Mouse (Mus musculus): ENCODE results near the gene Ndufb2. TPM values are rescaled to one million over a fixed set of nuclear protein-coding genes. Genes with fewer than 3 reads are reported as not detected.

Ndufb2 gene
- polyA plus RNA-seq (2016; fragmentation: Nextera tagmentation; extraction: Ambion mirVana), result 541 and 562 TPM in 2 replicates

- Histone ChIP-seq H3K4me3 (peak within 1 kb of the TSS; percentile 86), H3K9me3 (replicated peaks) (no peaks in the 10 kb centered on the region), H3K4me1 (replicated peaks) (peaks cover 19% of the 10 kb centered on the region), H3K27ac (ENCODE audit: poor library complexity, severe bottlenecking) (peak within 1 kb of the TSS; percentile 97), H3K36me3 (peaks cover 30% of the 10 kb centered on the region), H3K4me2 (peak within 1 kb of the TSS; percentile 71), H3K27me3 (replicated peaks) (no peaks in the 10 kb centered on the region), H3K9ac (peak within 1 kb of the TSS; percentile 85)
- peak; percentile 99 for ATAC-seq (ENCODE audit: insufficient number of reproducible peaks, low FRiP score)
- under 1% methylated on average over 56 of the region's 56 CpGs for WGBS
Measured at GRCm38 (mm10) chr6:39592401-39593214, at the start of gene Ndufb2. TSS of gene Ndufb2 (plus strand) at chr6:39592574.

- H3K9me3 ChIP-seq (replicated peaks), result no peaks in the 10 kb centered on the region
- H3K36me3 ChIP-seq, result peaks cover 8% of the 10 kb centered on the region
- peak overlapping the region; percentile 39 for H3K4me2 ChIP-seq
- no peak overlapping the region for H3K4me3 ChIP-seq
- H3K4me1 ChIP-seq (replicated peaks), result peaks cover 71% of the 10 kb centered on the region
- H3K27me3 ChIP-seq (replicated peaks), result no peaks in the 10 kb centered on the region
- peak overlapping the region; percentile 35; the same call in 1 of the 2 replicates for H3K9ac ChIP-seq
- 20% methylated on average over 15 of the region's 15 CpGs for WGBS
- peak overlapping the region; percentile 90 for H3K27ac ChIP-seq (ENCODE audit: poor library complexity, severe bottlenecking)
- peak; percentile 87 for ATAC-seq (ENCODE audit: insufficient number of reproducible peaks, low FRiP score)
Measured at GRCm38 (mm10) chr6:39542631-39543597, 49.5 kb upstream of the Ndufb2 start.

- H3K27me3 ChIP-seq (replicated peaks), result no peaks in the 10 kb centered on the region
- 57% methylated on average over 15 of the region's 15 CpGs for WGBS
- 0 out of 2 replicates have a peak overlapping the region, but pooled peaks have one; percentile 3 for H3K4me2 ChIP-seq
- H3K4me3 ChIP-seq, result no peak overlapping the region
- peak overlapping the region; percentile 35; the same call in 1 of the 2 replicates for H3K9ac ChIP-seq
- no peak for ATAC-seq (ENCODE audit: insufficient number of reproducible peaks, low FRiP score)
- peaks cover 65% of the 10 kb centered on the region for H3K4me1 ChIP-seq (replicated peaks)
- H3K36me3 ChIP-seq, result peaks cover 12% of the 10 kb centered on the region
- H3K9me3 ChIP-seq (replicated peaks), result no peaks in the 10 kb centered on the region
- peak overlapping the region; percentile 90 for H3K27ac ChIP-seq (ENCODE audit: poor library complexity, severe bottlenecking)
Measured at GRCm38 (mm10) chr6:39543769-39544420, 48.5 kb upstream of the Ndufb2 start.

- no peak for ATAC-seq (ENCODE audit: insufficient number of reproducible peaks, low FRiP score)
- Histone ChIP-seq H3K36me3 (peaks cover 12% of the 10 kb centered on the region), H3K27me3 (replicated peaks) (no peaks in the 10 kb centered on the region), H3K9ac (no peak overlapping the region), H3K4me1 (replicated peaks) (peaks cover 49% of the 10 kb centered on the region), H3K4me2 (no peak overlapping the region), H3K27ac (ENCODE audit: poor library complexity, severe bottlenecking) (peak overlapping the region; percentile 90; the same call in 1 of the 2 replicates), H3K9me3 (replicated peaks) (no peaks in the 10 kb centered on the region), H3K4me3 (no peak overlapping the region)
- 86% methylated on average over 7 of the region's 7 CpGs for WGBS
Measured at GRCm38 (mm10) chr6:39545474-39545873, 46.9 kb upstream of the Ndufb2 start.

GRCm38 (mm10) chr6:39548030-39548429 lies 44.3 kb upstream of the Ndufb2 start:
- Histone ChIP-seq H3K9ac (no peak overlapping the region), H3K36me3 (peaks cover 19% of the 10 kb centered on the region), H3K9me3 (replicated peaks) (no peaks in the 10 kb centered on the region), H3K27ac (ENCODE audit: poor library complexity, severe bottlenecking) (no peak overlapping the region), H3K4me3 (no peak overlapping the region), H3K27me3 (replicated peaks) (no peaks in the 10 kb centered on the region), H3K4me2 (no peak overlapping the region), H3K4me1 (replicated peaks) (peaks cover 44% of the 10 kb centered on the region)
- no peak for ATAC-seq (ENCODE audit: insufficient number of reproducible peaks, low FRiP score)
- WGBS, result 77% methylated on average over 5 of the region's 5 CpGs

GRCm38 (mm10) chr6:39551981-39552636 lies 40.3 kb upstream of the Ndufb2 start:
- ATAC-seq (ENCODE audit: insufficient number of reproducible peaks, low FRiP score), result no peak
- no peak overlapping the region for H3K27ac ChIP-seq (ENCODE audit: poor library complexity, severe bottlenecking)
- H3K9me3 ChIP-seq (replicated peaks), result no peaks in the 10 kb centered on the region
- H3K4me1 ChIP-seq (replicated peaks), result peaks cover 43% of the 10 kb centered on the region
- no peaks in the 10 kb centered on the region for H3K27me3 ChIP-seq (replicated peaks)
- no peak overlapping the region for H3K4me2 ChIP-seq
- no peak overlapping the region for H3K4me3 ChIP-seq
- 44% methylated on average over 8 of the region's 8 CpGs for WGBS
- H3K9ac ChIP-seq, result no peak overlapping the region
- H3K36me3 ChIP-seq, result peaks cover 23% of the 10 kb centered on the region

GRCm38 (mm10) chr6:39554888-39555647 lies 37.3 kb upstream of the Ndufb2 start:
- no peak for ATAC-seq (ENCODE audit: insufficient number of reproducible peaks, low FRiP score)

GRCm38 (mm10) chr6:39555648-39555945 lies 36.8 kb upstream of the Ndufb2 start:
- H3K4me1 ChIP-seq (replicated peaks), result peaks cover 51% of the 10 kb centered on the region

More at GRCm38 (mm10) chr6:39554888-39555647, 37.3 kb upstream of the Ndufb2 start:
- 60% methylated on average over 12 of the region's 12 CpGs for WGBS
- Histone ChIP-seq H3K27me3 (replicated peaks) (no peaks in the 10 kb centered on the region), H3K9me3 (replicated peaks) (no peaks in the 10 kb centered on the region), H3K4me3 (peak overlapping the region; percentile 17), H3K9ac (peak overlapping the region; percentile 41; the same call in 1 of the 2 replicates), H3K27ac (ENCODE audit: poor library complexity, severe bottlenecking) (no peak overlapping the region), H3K4me2 (peak overlapping the region; percentile 70), H3K36me3 (peaks cover 12% of the 10 kb centered on the region), H3K4me1 (replicated peaks) (peaks cover 51% of the 10 kb centered on the region)

GRCm38 (mm10) chr6:39556900-39557659 lies 35.3 kb upstream of the Ndufb2 start:
- Histone ChIP-seq H3K9ac (peak overlapping the region; percentile 94), H3K4me3 (peak overlapping the region; percentile 84), H3K36me3 (peaks cover 5% of the 10 kb centered on the region), H3K27me3 (replicated peaks) (no peaks in the 10 kb centered on the region), H3K27ac (ENCODE audit: poor library complexity, severe bottlenecking) (peak overlapping the region; percentile 92), H3K4me1 (replicated peaks) (peaks cover 46% of the 10 kb centered on the region), H3K4me2 (peak overlapping the region; percentile 70), H3K9me3 (replicated peaks) (no peaks in the 10 kb centered on the region)
- peak; percentile 60 for ATAC-seq (ENCODE audit: insufficient number of reproducible peaks, low FRiP score)
- WGBS, result 1% methylated on average over 51 of the region's 54 CpGs

More at GRCm38 (mm10) chr6:39555648-39555945, 36.8 kb upstream of the Ndufb2 start:
- ATAC-seq (ENCODE audit: insufficient number of reproducible peaks, low FRiP score), result no peak
- H3K4me2 ChIP-seq, result peak overlapping the region; percentile 70
- peaks cover 11% of the 10 kb centered on the region for H3K36me3 ChIP-seq
- no peaks in the 10 kb centered on the region for H3K9me3 ChIP-seq (replicated peaks)
- peak overlapping the region; percentile 17 for H3K4me3 ChIP-seq
- 81% methylated on average over 2 of the region's 2 CpGs for WGBS
- H3K27me3 ChIP-seq (replicated peaks), result no peaks in the 10 kb centered on the region
- H3K27ac ChIP-seq (ENCODE audit: poor library complexity, severe bottlenecking), result no peak overlapping the region
- H3K9ac ChIP-seq, result no peak overlapping the region
